Mouse (Mus musculus) ES-E14 (cell line): ENCODE results near the gene Stac2. TPM values are rescaled to one million over a fixed set of nuclear protein-coding genes. Genes with fewer than 3 reads are reported as not detected.

Source experiments
- DNase-seq: peaks from one replicate; pipeline ENCODE4 v3.0.0-alpha.2; 2013; ENCODE audit warnings: low read depth, low spot score
- H3K27ac ChIP-seq: 2 replicates; pipeline ENCODE4 v1.5.1; 2012; ENCODE audit warnings: low read depth, mild to moderate bottlenecking, low read length, moderate library complexity, mixed read lengths; ENCODE audit not compliant: poor library complexity, insufficient read depth, severe bottlenecking
- H3K36me3 ChIP-seq: 2 replicates; pipeline ENCODE4 v1.6.1; 2012; ENCODE audit warnings: mild to moderate bottlenecking, low read length, moderate library complexity, mixed read lengths; ENCODE audit not compliant: control insufficient read depth, poor library complexity, insufficient read depth, severe bottlenecking
- H3K4me1 ChIP-seq, 2 experiments: fragments of 150-350 bp in 1 of 2; sonication (generic) in 1 of 2; 2 replicates each; pipeline ENCODE4 v1.6.1; 2012; ENCODE audit warnings: low read length in 2 of 2, mild to moderate bottlenecking in 1 of 2, mixed read lengths in 1 of 2; ENCODE audit not compliant: control insufficient read depth in 2 of 2, insufficient read depth in 2 of 2, poor library complexity in 1 of 2
- H3K4me3 ChIP-seq, 2 experiments: fragments of 150-350 bp in 1 of 2; sonication (generic) in 1 of 2; 2 replicates each; pipeline ENCODE4 v1.5.1; 2012; ENCODE audit warnings: low read length in 2 of 2, low read depth in 1 of 2, mild to moderate bottlenecking in 1 of 2, mixed read lengths in 1 of 2; ENCODE audit not compliant: insufficient read depth in 1 of 2, poor library complexity in 1 of 2, severe bottlenecking in 1 of 2
- H3K9ac ChIP-seq: 2 replicates; pipeline ENCODE4 v1.6.1; 2012; ENCODE audit warnings: low read depth, mild to moderate bottlenecking, low read length, mixed read lengths; ENCODE audit not compliant: poor library complexity, insufficient read depth, severe bottlenecking
- H3K9me3 ChIP-seq: fragments of 150-350 bp; sonication (generic); 2 replicates; pipeline ENCODE4 v1.6.1; 2012; ENCODE audit warnings: low read depth, mild to moderate bottlenecking, low read length; ENCODE audit not compliant: control insufficient read depth, insufficient read depth
- CHD2 ChIP-seq: IDR thresholded peaks from 2 replicates; pipeline ENCODE4 v1.6.1; 2014; ENCODE audit warnings: mild to moderate bottlenecking, low read depth, low read length, inconsistent platforms
- HCFC1 ChIP-seq: IDR thresholded peaks from 2 replicates; pipeline ENCODE4 v1.6.1; 2012; ENCODE audit warnings: low read length, inconsistent platforms, borderline replicate concordance; ENCODE audit not compliant: insufficient read depth
- MAFK ChIP-seq: IDR thresholded peaks from 2 replicates; pipeline ENCODE4 v1.6.1; 2014; ENCODE audit warnings: mild to moderate bottlenecking, low read depth, low read length, inconsistent platforms; ENCODE audit not compliant: insufficient read depth
- ZC3H11A ChIP-seq: IDR thresholded peaks from 2 replicates; pipeline ENCODE4 v1.6.1; 2012; ENCODE audit warnings: low read depth, mild to moderate bottlenecking, inconsistent platforms, low read length, borderline replicate concordance
- ZNF384 ChIP-seq: IDR thresholded peaks from 2 replicates; pipeline ENCODE4 v1.6.1; 2012; ENCODE audit warnings: low read depth, low read length, inconsistent platforms
- in situ Hi-C, 2 experiments: fragments of 600-800 bp; cut with MboI; formaldehyde crosslinking; loops; one replicate each; pipeline ENCODE4 v1.15.1; 2025; ENCODE audit warnings: low sequenced_read_pairs in 2 of 2, inconsistent platforms in 1 of 2; ENCODE audit not compliant: unreplicated experiment in 2 of 2
- total RNA-seq: library from RNA; depleted of rRNA; stranded (reverse); fragments of 300-350 nt; gene quantifications from 2 replicates; pipeline ENCODE4 v1.2.3, GENCODE M21; 2012

The Stac2 gene
- total RNA-seq, 1 experiment = 2.1 TPM

DNA sequence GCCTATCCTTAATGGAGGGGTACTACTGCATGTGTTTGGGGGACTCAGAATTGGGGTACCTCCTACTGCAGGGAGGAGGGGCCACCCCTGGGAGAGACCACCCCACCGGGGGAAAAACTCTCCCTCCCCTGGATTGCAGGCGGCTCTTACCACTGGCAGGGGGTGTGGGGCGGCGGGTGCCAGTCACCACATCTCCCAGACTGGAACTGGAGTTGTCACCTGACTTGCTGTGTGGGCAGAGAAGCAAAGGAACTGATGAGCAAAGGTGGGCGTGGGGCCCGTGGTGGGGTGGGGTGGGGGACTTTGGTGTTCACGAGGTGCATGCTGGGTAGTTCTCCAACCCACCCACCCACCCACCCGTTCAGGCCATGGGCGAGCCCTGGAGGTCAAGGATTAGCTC lies 41.5 kb downstream of the Stac2 start:
- TF ChIP-seq HCFC1 (no peak), MAFK (no peak), ZNF384 (no peak), CHD2 (no peak), ZC3H11A (no peak)
- Histone ChIP-seq H3K36me3 (peaks cover 18% of the 10 kb centered on the region; the same call in 1 of the 2 replicates), H3K9ac (no peak overlapping the region), H3K4me1 (peaks cover 2 to 17% of the 10 kb centered on the region in 2 experiments; a peak in 3 of 4 replicates), H3K9me3 (no peaks in the 10 kb centered on the region), H3K27ac (no peak overlapping the region), H3K4me3 (peak overlapping the region in 1 of 2 experiments; percentile 16; a peak in 2 of 4 replicates)
- DNase-seq = no peak
- in situ Hi-C loops = no loop called here

DNA sequence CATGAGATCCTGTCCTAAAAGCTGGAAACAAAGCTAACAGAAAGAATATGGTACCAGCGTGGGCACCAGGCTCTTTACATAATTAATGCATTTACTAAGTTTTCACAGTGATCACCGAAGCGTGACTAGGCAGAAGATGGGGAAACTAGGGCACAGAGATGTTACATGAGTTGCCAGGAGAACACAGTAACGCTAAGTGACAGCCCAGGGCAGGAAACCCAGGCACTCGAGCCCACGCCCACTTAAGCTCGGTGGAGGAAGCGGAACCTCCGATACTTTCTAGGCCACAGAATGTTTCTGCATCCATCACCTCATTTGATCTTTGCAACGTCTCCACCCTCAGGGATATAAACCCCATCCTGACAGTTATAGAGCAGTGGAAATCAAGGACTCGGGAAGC lies 45.2 kb downstream of the Stac2 start:
- in situ Hi-C loops = no loop called here
- Histone ChIP-seq H3K4me1 (peaks cover 6 to 20% of the 10 kb centered on the region in 2 experiments; a peak in 3 of 4 replicates), H3K4me3 (no peak overlapping the region), H3K27ac (no peak overlapping the region), H3K9me3 (no peaks in the 10 kb centered on the region), H3K36me3 (peaks cover 13% of the 10 kb centered on the region; the same call in 1 of the 2 replicates), H3K9ac (no peak overlapping the region)
- DNase-seq = no peak
- no peak for TF ChIP-seq ZC3H11A
- no peak for TF ChIP-seq ZNF384
- TF ChIP-seq MAFK = no peak
- no peak for TF ChIP-seq HCFC1
- no peak for TF ChIP-seq CHD2

DNA sequence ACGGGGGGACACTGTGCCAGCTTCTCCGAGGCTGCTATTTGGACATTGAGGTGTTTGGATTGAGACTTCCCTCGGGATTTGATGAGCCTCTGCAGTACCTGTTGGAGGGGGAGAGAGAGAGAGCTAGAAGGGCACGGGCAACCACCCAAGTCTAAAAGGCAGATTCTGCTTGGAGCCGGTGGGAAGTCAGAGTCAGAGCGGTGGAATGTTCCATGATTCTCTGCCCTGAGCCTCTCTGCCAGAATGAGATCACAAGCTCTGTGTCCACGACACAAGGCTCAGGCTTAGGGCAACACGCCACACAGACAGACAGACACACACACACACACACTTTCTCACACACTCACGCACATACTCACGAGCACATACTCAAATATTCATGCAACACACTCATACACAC lies 47.6 kb downstream of the Stac2 start:
- DNase-seq = no peak
- TF ChIP-seq ZNF384 (no peak), ZC3H11A (no peak), HCFC1 (no peak), CHD2 (no peak), MAFK (no peak)
- Histone ChIP-seq H3K4me3 (no peak overlapping the region), H3K27ac (no peak overlapping the region), H3K36me3 (peaks cover 13% of the 10 kb centered on the region; the same call in 1 of the 2 replicates), H3K9ac (no peak overlapping the region; the same call in 1 of the 2 replicates), H3K9me3 (no peaks in the 10 kb centered on the region), H3K4me1 (peaks cover 6 to 23% of the 10 kb centered on the region in 2 experiments; a peak in 2 of 4 replicates)
- in situ Hi-C loops = no loop called here

DNA sequence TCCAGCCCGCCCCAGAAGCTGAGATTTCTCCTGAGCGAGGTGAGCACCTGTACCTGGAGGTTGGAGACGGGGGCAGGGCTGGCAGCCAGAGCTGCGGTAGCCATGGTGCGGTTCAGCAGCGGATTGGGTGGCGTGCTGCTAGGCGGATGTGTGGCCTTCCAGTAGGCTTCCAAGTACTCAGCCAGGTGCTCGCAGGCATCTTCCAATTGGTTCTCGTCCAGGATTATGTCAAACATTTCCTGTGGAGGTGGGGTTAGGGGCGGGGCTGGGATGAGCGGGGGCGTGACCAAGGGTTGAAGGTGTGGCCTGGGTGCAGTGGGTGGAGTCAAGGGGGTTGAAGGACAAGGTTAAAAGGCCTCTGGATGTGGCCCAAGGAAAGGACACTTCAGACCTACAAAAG lies 48.2 kb downstream of the Stac2 start:
- Histone ChIP-seq H3K36me3 (peaks cover 13% of the 10 kb centered on the region; the same call in 1 of the 2 replicates), H3K27ac (no peak overlapping the region; the same call in 1 of the 2 replicates), H3K4me1 (peaks cover 6 to 23% of the 10 kb centered on the region in 2 experiments; a peak in 2 of 4 replicates), H3K9me3 (no peaks in the 10 kb centered on the region), H3K4me3 (peak overlapping the region; percentile 56 to 73), H3K9ac (peak overlapping the region; percentile 54)
- TF ChIP-seq CHD2 (peak; percentile 67), ZC3H11A (no peak)
- in situ Hi-C loops = no loop called here
- peak; percentile 90 for DNase-seq

DNA sequence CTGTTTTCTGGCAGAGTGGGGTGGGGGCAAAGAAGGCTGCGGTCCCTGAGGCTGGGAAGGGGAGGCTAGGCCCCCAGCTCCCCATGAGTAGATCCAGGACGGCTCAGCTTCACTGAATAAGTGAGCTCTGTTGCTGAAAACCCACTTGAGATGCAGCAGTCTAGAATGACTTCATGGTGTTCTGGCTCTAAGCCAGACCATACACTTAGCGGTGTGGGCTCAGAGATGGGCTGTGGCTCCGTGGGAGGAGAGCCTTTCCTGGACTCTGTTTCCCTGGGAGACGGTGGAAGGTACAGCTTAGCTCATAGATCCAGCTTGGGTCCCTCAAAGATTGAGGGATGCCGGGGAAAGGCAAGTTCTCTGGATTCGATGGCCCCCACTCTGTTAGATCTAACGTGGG lies 49.1 kb downstream of the Stac2 start:
- in situ Hi-C loops = no loop called here
- H3K27ac ChIP-seq = no peak overlapping the region
- peaks cover 7% of the 10 kb centered on the region; the same call in 1 of the 2 replicates for H3K36me3 ChIP-seq
- H3K9ac ChIP-seq = no peak overlapping the region; the same call in 1 of the 2 replicates
- DNase-seq = no peak
- peak overlapping the region; percentile 56 to 73; a peak in 2 of 4 replicates for H3K4me3 ChIP-seq
- peaks cover 6 to 23% of the 10 kb centered on the region in 2 experiments; a peak in 2 of 4 replicates for H3K4me1 ChIP-seq
- no peaks in the 10 kb centered on the region for H3K9me3 ChIP-seq
- TF ChIP-seq MAFK (no peak), HCFC1 (no peak), CHD2 (no peak), ZC3H11A (no peak), ZNF384 (no peak)
